Mouse (Mus musculus): Measurements from ENCODE around the gene Ttc21b. TPM values are rescaled to one million over a fixed set of nuclear protein-coding genes. Genes with fewer than 3 reads are reported as not detected.
A peak's percentile ranks its signal among the peaks of the same experiment; 100 is the strongest.
"Not testable (repeated sequence)": the region's sequence is repeated elsewhere in the genome, so short reads cannot be mapped to it uniquely, and the experiment has no call there.

Ttc21b gene
- polyA plus RNA-seq, 1 experiment, result 4.5 TPM

DNA sequence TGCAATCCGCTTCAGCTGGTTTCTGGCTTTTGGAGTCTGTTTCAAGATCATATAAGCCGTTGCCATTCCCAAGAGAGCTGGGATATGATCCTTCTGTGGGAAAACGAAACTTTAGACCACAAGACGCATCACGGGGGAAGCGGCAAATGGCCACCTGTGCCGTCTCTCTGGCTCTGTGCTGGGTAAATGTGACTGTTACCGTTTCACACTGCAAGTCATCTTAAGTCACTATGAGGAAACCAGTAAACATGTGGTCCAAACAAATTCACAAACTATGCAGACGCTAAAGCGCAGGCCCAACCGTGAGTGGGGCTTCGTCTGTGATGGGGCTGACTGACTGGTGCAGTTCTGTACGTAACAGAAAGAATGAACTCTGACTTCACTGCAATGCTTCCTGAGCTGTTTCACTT, 64.7 kb downstream of the Ttc21b start:
- TF ChIP-seq CTCF (IDR thresholded peaks at IDR 0.05; ENCODE audit: control insufficient read depth, insufficient read depth, insufficient read length), result no peak
- no peak overlapping the region for H3K4me3 ChIP-seq (ENCODE audit: insufficient read depth, poor library complexity, severe bottlenecking)
- peaks cover 5% of the 10 kb centered on the region for H3K36me3 ChIP-seq (ENCODE audit: control insufficient read depth, insufficient read depth)
- H3K79me2 ChIP-seq (ENCODE audit: control insufficient read depth, insufficient read depth), result no peaks in the 10 kb centered on the region
- no peaks in the 10 kb centered on the region for H3K27me3 ChIP-seq (ENCODE audit: control insufficient read depth, insufficient read depth, insufficient read length)
- no peak overlapping the region for H3ac ChIP-seq (ENCODE audit: control insufficient read depth, insufficient read length, low read depth)
- no peaks in the 10 kb centered on the region for H3K79me3 ChIP-seq (ENCODE audit: low read depth)

DNA sequence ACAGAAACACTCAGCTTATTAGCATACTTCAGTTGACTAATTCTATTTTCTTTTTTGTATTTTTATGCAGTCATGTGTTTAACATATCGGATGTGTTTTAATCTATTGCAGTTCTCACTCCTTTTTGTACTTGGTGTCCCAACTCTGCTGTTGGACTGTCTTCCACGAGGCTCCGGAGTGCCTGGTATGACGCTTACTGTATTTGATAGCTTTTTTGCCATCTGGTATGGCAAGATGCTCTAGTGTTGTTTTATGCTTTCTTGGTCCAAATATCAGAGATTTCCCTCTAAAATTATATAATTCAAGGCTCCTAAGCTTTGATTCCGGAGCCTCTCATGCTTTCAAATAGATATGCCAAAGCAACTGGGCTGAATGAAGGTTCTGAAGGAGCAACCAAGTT, 66.3 kb downstream of the Ttc21b start:
- no peak overlapping the region for H3K4me3 ChIP-seq (ENCODE audit: insufficient read depth, poor library complexity, severe bottlenecking)
- H3K36me3 ChIP-seq (ENCODE audit: control insufficient read depth, insufficient read depth), result peaks cover 5% of the 10 kb centered on the region
- H3K79me2 ChIP-seq (ENCODE audit: control insufficient read depth, insufficient read depth), result no peaks in the 10 kb centered on the region
- TF ChIP-seq MYOD1 (IDR thresholded peaks at IDR 0.05; ENCODE audit: control insufficient read depth, insufficient read length, low read depth) (no peak), CTCF (IDR thresholded peaks at IDR 0.05; ENCODE audit: control insufficient read depth, insufficient read depth, insufficient read length) (no peak)
- no peaks in the 10 kb centered on the region for H3K27me3 ChIP-seq (ENCODE audit: control insufficient read depth, insufficient read depth, insufficient read length)
- no peaks in the 10 kb centered on the region for H3K79me3 ChIP-seq (ENCODE audit: low read depth)
- no peak overlapping the region for H3ac ChIP-seq (ENCODE audit: control insufficient read depth, insufficient read length, low read depth)

DNA sequence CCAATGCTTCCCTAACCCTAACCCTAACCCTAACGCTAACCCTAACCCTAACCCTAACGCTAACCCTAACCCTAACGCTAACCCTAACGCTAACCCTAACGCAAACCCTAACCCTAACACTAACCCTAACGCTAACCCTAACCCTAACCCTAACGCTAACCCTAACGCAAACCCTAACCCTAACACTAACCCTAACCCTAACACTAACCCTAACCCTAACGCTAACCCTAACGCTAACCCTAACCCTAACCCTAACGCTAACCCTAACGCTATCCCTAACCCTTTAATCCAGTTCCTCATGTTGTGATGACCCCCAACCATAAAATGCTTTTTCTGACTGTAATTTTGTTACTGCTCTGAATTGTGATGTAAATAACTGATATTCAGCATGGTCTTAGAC, 67.2 kb downstream of the Ttc21b start:
- H3K4me3 ChIP-seq (ENCODE audit: insufficient read depth, poor library complexity, severe bottlenecking); H3K79me3 ChIP-seq (ENCODE audit: low read depth); H3K79me2 ChIP-seq (ENCODE audit: control insufficient read depth, insufficient read depth); H3K36me3 ChIP-seq (ENCODE audit: control insufficient read depth, insufficient read depth); H3K27me3 ChIP-seq (ENCODE audit: control insufficient read depth, insufficient read depth, insufficient read length); H3ac ChIP-seq (ENCODE audit: control insufficient read depth, insufficient read length, low read depth): not testable (repeated sequence)

DNA sequence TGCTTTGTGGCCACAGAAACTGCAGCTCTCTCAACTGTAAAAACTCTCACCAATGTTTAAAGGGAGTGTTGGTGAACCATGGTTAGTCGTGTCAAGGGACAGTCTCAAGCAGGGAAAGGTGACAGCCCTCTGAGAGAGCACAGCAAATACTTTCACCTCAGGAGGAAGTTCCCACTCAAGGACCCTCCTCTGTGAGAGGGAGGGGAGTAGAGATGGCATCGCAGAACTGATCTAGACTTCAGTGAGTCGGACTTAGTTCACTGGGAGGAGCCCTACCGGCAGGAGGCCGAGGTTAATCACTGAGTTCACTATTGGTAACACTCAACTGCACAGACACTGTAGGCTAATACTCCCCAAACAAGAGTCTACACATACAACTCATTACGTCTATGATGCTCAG, 68.9 kb downstream of the Ttc21b start:
- H3K4me3 ChIP-seq (ENCODE audit: insufficient read depth, poor library complexity, severe bottlenecking), result no peak overlapping the region
- H3K79me3 ChIP-seq (ENCODE audit: low read depth), result no peaks in the 10 kb centered on the region
- no peaks in the 10 kb centered on the region for H3K27me3 ChIP-seq (ENCODE audit: control insufficient read depth, insufficient read depth, insufficient read length)
- no peak overlapping the region for H3ac ChIP-seq (ENCODE audit: control insufficient read depth, insufficient read length, low read depth)
- H3K36me3 ChIP-seq (ENCODE audit: control insufficient read depth, insufficient read depth), result peaks cover 8% of the 10 kb centered on the region
- H3K79me2 ChIP-seq (ENCODE audit: control insufficient read depth, insufficient read depth), result no peaks in the 10 kb centered on the region
- TF ChIP-seq MYOD1 (IDR thresholded peaks at IDR 0.05; ENCODE audit: control insufficient read depth, insufficient read length, low read depth), result no peak
- no peak for TF ChIP-seq USF1 (IDR thresholded peaks at IDR 0.05; ENCODE audit: low read depth)
- TF ChIP-seq MYOG (IDR thresholded peaks at IDR 0.05; ENCODE audit: control insufficient read depth, extremely low read depth, insufficient read length), result no peak
- no peak for TF ChIP-seq CEBPB (IDR thresholded peaks at IDR 0.05; ENCODE audit: low read depth)
- TF ChIP-seq CTCF (IDR thresholded peaks at IDR 0.05; ENCODE audit: control insufficient read depth, insufficient read depth, insufficient read length), result no peak
- TF ChIP-seq FOSL1 (IDR thresholded peaks at IDR 0.05; ENCODE audit: insufficient read depth, low read length, poor library complexity, severe bottlenecking), result no peak
- TF ChIP-seq MAX (IDR thresholded peaks at IDR 0.05), result no peak

DNA sequence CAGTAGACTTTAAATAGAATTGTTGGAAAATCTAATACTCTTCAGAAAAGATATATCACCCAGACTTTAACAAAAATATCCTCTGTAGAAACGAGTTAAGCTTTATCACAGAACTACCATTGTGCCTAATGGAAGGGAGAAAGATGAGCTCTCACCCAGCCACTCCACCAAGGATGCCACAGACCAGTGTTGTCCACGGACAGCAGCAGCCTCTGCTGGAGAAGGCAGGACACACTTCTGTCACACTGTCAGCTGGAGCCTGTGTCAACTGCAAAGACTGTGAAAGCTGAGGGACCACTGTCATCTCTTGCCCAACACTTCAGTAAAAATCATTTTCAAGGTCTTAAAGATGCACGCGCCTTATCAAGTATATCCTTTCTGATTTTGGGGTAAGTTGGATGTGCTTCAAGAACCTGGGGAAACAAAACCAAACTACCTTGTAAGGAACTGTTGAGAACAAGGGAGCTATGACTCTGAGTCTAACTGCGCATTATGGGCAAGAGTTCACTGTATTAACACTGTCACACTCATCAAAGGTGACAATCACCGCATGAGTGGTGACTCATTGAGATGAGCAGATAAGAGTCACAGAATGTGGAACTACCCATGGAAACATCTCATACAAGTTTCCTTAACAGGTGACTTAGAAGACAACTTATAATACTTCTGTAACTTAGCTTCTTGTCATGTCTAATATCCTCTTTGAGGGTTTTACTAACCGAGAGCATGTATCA, 71.8 kb downstream of the Ttc21b start:
- TF ChIP-seq MYOG (IDR thresholded peaks at IDR 0.05; ENCODE audit: control insufficient read depth, extremely low read depth, insufficient read length) (no peak), FOSL1 (IDR thresholded peaks at IDR 0.05; ENCODE audit: insufficient read depth, low read length, poor library complexity, severe bottlenecking) (no peak), MYOD1 (IDR thresholded peaks at IDR 0.05; ENCODE audit: control insufficient read depth, insufficient read length, low read depth) (no peak), CTCF (IDR thresholded peaks at IDR 0.05; ENCODE audit: control insufficient read depth, insufficient read depth, insufficient read length) (peak; percentile 42)
- Histone ChIP-seq H3K79me3 (ENCODE audit: low read depth) (no peaks in the 10 kb centered on the region), H3K27me3 (ENCODE audit: control insufficient read depth, insufficient read depth, insufficient read length) (no peaks in the 10 kb centered on the region), H3ac (ENCODE audit: control insufficient read depth, insufficient read length, low read depth) (no peak overlapping the region), H3K79me2 (ENCODE audit: control insufficient read depth, insufficient read depth) (no peaks in the 10 kb centered on the region), H3K4me3 (ENCODE audit: insufficient read depth, poor library complexity, severe bottlenecking) (no peak overlapping the region), H3K36me3 (ENCODE audit: control insufficient read depth, insufficient read depth) (peaks cover 8% of the 10 kb centered on the region)

DNA sequence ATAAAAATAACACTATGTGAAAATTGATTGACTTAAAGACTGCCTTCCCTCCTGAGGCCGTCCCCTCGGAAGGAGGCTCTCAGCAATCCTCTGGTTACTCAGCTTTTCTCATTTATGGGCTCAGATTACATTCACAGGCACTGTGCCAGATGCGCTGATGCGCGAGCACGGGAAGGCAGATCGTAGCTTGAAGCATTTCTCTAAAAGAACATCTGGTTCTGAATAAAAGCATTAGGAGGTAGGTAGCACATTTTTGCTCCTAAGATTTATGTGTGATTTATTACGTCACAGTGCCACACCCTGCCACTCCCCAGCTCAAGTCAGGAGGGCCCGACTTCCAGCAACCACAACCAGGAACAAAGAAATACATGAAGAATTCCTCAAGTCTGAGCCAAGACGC, 76.1 kb downstream of the Ttc21b start:
- TF ChIP-seq MAX (IDR thresholded peaks at IDR 0.05) (no peak), CTCF (IDR thresholded peaks at IDR 0.05; ENCODE audit: control insufficient read depth, insufficient read depth, insufficient read length) (no peak), CEBPB (IDR thresholded peaks at IDR 0.05; ENCODE audit: low read depth) (no peak), FOSL1 (IDR thresholded peaks at IDR 0.05; ENCODE audit: insufficient read depth, low read length, poor library complexity, severe bottlenecking) (no peak), MYOD1 (IDR thresholded peaks at IDR 0.05; ENCODE audit: control insufficient read depth, insufficient read length, low read depth) (no peak), USF1 (IDR thresholded peaks at IDR 0.05; ENCODE audit: low read depth) (no peak), MYOG (IDR thresholded peaks at IDR 0.05; ENCODE audit: control insufficient read depth, extremely low read depth, insufficient read length) (no peak)
- Histone ChIP-seq H3K79me2 (ENCODE audit: control insufficient read depth, insufficient read depth) (no peaks in the 10 kb centered on the region), H3K4me3 (ENCODE audit: insufficient read depth, poor library complexity, severe bottlenecking) (no peak overlapping the region), H3K79me3 (ENCODE audit: low read depth) (no peaks in the 10 kb centered on the region), H3K36me3 (ENCODE audit: control insufficient read depth, insufficient read depth) (peaks cover 3% of the 10 kb centered on the region), H3K27me3 (ENCODE audit: control insufficient read depth, insufficient read depth, insufficient read length) (no peaks in the 10 kb centered on the region), H3ac (ENCODE audit: control insufficient read depth, insufficient read length, low read depth) (no peak overlapping the region)

All from C2C12 (cell line).